8 mouse cellular contexts compared by ENCODE assay signal in genomic region chr11:94326961-94327411, GRCm38 (mm10). TPM values are rescaled to one million over a fixed set of nuclear protein-coding genes. Genes with fewer than 3 reads are reported as not detected.
DNase-seq lines count a peak whose midpoint lies in the region; ATAC-seq and TF ChIP-seq lines count a peak whose summit lies in the region.

No protein-coding gene starts in this region.

- H3K27ac ChIP-seq in gastrocnemius, adult 2 months = peak overlapping the region; percentile 94
- H3K27ac ChIP-seq in kidney, embryonic 14.5 days (ENCODE audit: low read depth, low read length) = peak overlapping the region; percentile 96

- 7% methylated on average over 10 of the region's 10 CpGs for WGBS in kidney, embryonic 14.5 days

- peak overlapping the region; percentile 92 for H3K4me3 ChIP-seq in gastrocnemius, adult 2 months
- H3K4me3 ChIP-seq in kidney, embryonic 14.5 days (ENCODE audit: low read length) = peak overlapping the region; percentile 77

- DNase-seq in gastrocnemius, adult 2 months = no peak
- DNase-seq in gastrocnemius, postnatal 36 days = no peak
- peak; percentile 69 for DNase-seq in cerebellum, adult 8-10 months
- peak; percentile 25 for DNase-seq in heart, adult 8-10 months (ENCODE audit: low spot score)
- DNase-seq in neural tube, embryonic 10.5 days (ENCODE audit: extremely low spot score, low spot score) = peak; percentile 52
- DNase-seq in urinary bladder, adult 2 months (ENCODE audit: low spot score) = no peak
- no peak for DNase-seq in ovary, postnatal 10 days (ENCODE audit: low spot score)

- TF ChIP-seq CTCF in gastrocnemius, adult 2 months (IDR thresholded peaks at IDR 0.05) = no peak

- intact Hi-C loops in gastrocnemius, adult 2 months (cut with DNase I) = no loop called here
- intact Hi-C loops in gastrocnemius, postnatal 36 days (cut with DNase I) = no loop called here

- peak overlapping the region; percentile 92 for H3K9ac ChIP-seq in kidney, embryonic 14.5 days (ENCODE audit: low read depth, low read length)

- H3K36me3 ChIP-seq in kidney, embryonic 14.5 days (ENCODE audit: control insufficient read depth, insufficient read depth, low read length) = no peaks in the 10 kb centered on the region

- H3K4me1 ChIP-seq in kidney, embryonic 14.5 days (ENCODE audit: control insufficient read depth, insufficient read depth, low read length) = peaks cover 9% of the 10 kb centered on the region

- peak overlapping the region; percentile 61 for H3K4me2 ChIP-seq in kidney, embryonic 14.5 days (replicated peaks; ENCODE audit: low read depth, low read length)

- H3K9me3 ChIP-seq in kidney, embryonic 14.5 days (ENCODE audit: control insufficient read depth, low read length) = no peaks in the 10 kb centered on the region

- H3K27me3 ChIP-seq in kidney, embryonic 14.5 days (ENCODE audit: control insufficient read depth, insufficient read depth, low read length) = no peaks in the 10 kb centered on the region

- ATAC-seq in kidney, embryonic 14.5 days (ENCODE audit: low FRiP score, low TSS enrichment) = peak; percentile 55; the same call in 1 of the 2 replicates

RNA-seq across cellular contexts. Expression of gene Ankrd40, which starts 0.8 kb away (rescaled TPM):
- 100 to 1,000 TPM; 203 to 264 TPM for total RNA-seq in gastrocnemius, adult 2 months (2021)
- total RNA-seq in gastrocnemius, postnatal 36 days (2021) = 100 to 1,000 TPM; 195 to 201 TPM
- 100 to 1,000 TPM; 255 to 327 (median 301) TPM for total RNA-seq in heart, adult 8-10 months (2022)
- 16.0 and 20.6 TPM in 2 replicates for polyA plus RNA-seq in kidney, embryonic 14.5 days (2014; fragmentation: Nextera tagmentation; extraction: Ambion mirVana)
- polyA plus RNA-seq in urinary bladder, adult 2 months (2012; rRNA removed) = 65.6 and 75.4 TPM in 2 replicates

RNA-seq across cellular contexts. Expression of gene Luc7l3, which starts 5.2 kb away (rescaled TPM):
- 10 to 100 TPM; 41.1 to 48.6 TPM for total RNA-seq in gastrocnemius, adult 2 months (2021)
- total RNA-seq in gastrocnemius, postnatal 36 days (2021) = 10 to 100 TPM; 29.6 to 36.5 TPM
- 10 to 100 TPM; 25.6 to 34.4 (median 31.3) TPM for total RNA-seq in heart, adult 8-10 months (2022)
- 106 and 147 TPM in 2 replicates for polyA plus RNA-seq in kidney, embryonic 14.5 days (2014; fragmentation: Nextera tagmentation; extraction: Ambion mirVana)
- polyA plus RNA-seq in urinary bladder, adult 2 months (2012; rRNA removed) = 84.6 and 102 TPM in 2 replicates

RNA-seq across cellular contexts. Expression of gene Gm21885, which starts 45.3 kb away (rescaled TPM):
- not detected for total RNA-seq in gastrocnemius, adult 2 months (2021)
- total RNA-seq in gastrocnemius, postnatal 36 days (2021) = not detected
- under 1 TPM in 1 of 4 experiments, not detected in 3; 0.40 TPM for total RNA-seq in heart, adult 8-10 months (2022)
- polyA plus RNA-seq in kidney, embryonic 14.5 days (2014; fragmentation: Nextera tagmentation; extraction: Ambion mirVana) = 1.0 TPM in 1 of 2 replicates, not detected in the other
- polyA plus RNA-seq in urinary bladder, adult 2 months (2012; rRNA removed) = not detected in 2 replicates

Comparison
In these comparisons a context has a peak if more than half of its experiments do, and no peak if none do; other contexts are left out.
1. DNase-seq: peak in cerebellum, adult 8-10 months (single experiment), heart, adult 8-10 months (single experiment) and neural tube, embryonic 10.5 days (single experiment); none in gastrocnemius, adult 2 months (single experiment), gastrocnemius, postnatal 36 days (0 of 2), urinary bladder, adult 2 months (single experiment) and ovary, postnatal 10 days (single experiment).